Mouse (Mus musculus) thymus, adult 2 months (tissue): ENCODE data around the gene D630039A03Rik. TPM values are rescaled to one million over a fixed set of nuclear protein-coding genes. Genes with fewer than 3 reads are reported as not detected.

Experiments used
- DNase-seq: peaks from one replicate; pipeline ENCODE4 v3.0.0; 2021
- H3K27ac ChIP-seq: fragments of 200-500 bp; 2 replicates; pipeline ENCODE4 v1.5.1; 2012; ENCODE audit warnings: low read length, control low read depth; ENCODE audit not compliant: control insufficient read depth, insufficient read depth
- H3K27me3 ChIP-seq: fragments of 200-500 bp; 2 replicates; pipeline ENCODE4 v1.6.1; 2012; ENCODE audit warnings: mild to moderate bottlenecking, low read length, moderate library complexity, mixed read lengths; ENCODE audit not compliant: control insufficient read depth, insufficient read depth
- H3K36me3 ChIP-seq: fragments of 200-500 bp; 2 replicates; pipeline ENCODE4 v1.6.1; 2012; ENCODE audit warnings: mild to moderate bottlenecking, low read length, moderate library complexity; ENCODE audit not compliant: control insufficient read depth, insufficient read depth
- H3K4me1 ChIP-seq: fragments of 200-500 bp; replicated peaks from 2 replicates; pipeline ENCODE4 v1.6.1; 2012; ENCODE audit warnings: low read length; ENCODE audit not compliant: control insufficient read depth, insufficient read depth
- H3K4me3 ChIP-seq: fragments of 200-500 bp; 2 replicates; pipeline ENCODE4 v1.5.1; 2012; ENCODE audit warnings: mild to moderate bottlenecking, low read length, control low read depth, moderate library complexity; ENCODE audit not compliant: control insufficient read depth, insufficient read depth
- CTCF ChIP-seq: fragments of 200-500 bp; IDR thresholded peaks from 2 replicates; pipeline ENCODE4 v1.5.1; 2012; ENCODE audit warnings: mild to moderate bottlenecking, control low read depth, low read length, moderate library complexity, borderline replicate concordance; ENCODE audit not compliant: control insufficient read depth, poor library complexity, insufficient read depth; ENCODE audit errors: extremely low read depth
- POLR2A ChIP-seq: fragments of 200-500 bp; IDR thresholded peaks from 2 replicates; pipeline ENCODE4 v1.6.1; 2012; ENCODE audit warnings: mild to moderate bottlenecking, low read length, control low read depth, moderate library complexity; ENCODE audit not compliant: control insufficient read depth, poor library complexity, insufficient read depth; ENCODE audit errors: extremely low read depth
- WGBS: fragments of 180-500 bp; shearing (Covaris S2); methylation state at CpG from one replicate; pipeline ENCODE4 v1.1.7; 2018; 5-methylcytosine and 5-hydroxymethylcytosine counted together
- polyA plus RNA-seq: library from polyadenylated mRNA; depleted of rRNA; stranded (reverse); fragments of >200 nt; gene quantifications from 2 replicates; pipeline ENCODE4 v1.2.3, GENCODE M21; 2012

Gene D630039A03Rik
- polyA plus RNA-seq, 1 experiment = 0.26 TPM

DNA sequence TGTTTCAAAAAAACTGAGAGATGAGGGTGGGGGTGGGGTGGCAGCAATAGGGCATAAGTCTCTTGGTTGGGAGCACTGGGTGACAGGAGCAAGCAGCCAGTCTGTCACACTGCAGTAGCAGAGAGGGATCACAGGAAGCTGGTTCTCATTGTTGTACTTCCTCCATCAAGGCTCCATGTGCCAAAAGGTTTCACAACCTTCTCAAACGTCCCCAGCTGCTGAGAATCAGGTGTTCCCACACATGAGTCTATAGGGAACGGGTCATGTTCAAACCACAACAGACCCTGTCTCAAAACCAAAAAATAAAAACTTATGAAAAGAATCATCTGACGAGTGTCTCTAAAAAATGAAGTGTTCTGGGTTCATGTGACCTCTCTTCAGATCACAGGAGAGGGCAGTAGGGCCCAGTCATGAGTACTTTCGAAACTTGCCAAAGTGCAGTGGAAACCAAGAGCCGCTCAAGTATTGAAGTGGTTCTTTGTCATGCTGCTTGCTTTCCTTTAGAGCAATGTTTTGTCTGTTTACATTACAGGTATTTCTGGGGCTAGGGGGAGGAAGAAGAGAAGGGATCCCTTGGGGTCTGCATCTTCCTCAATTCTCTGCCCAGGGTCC, 14.6 kb upstream of the D630039A03Rik start:
- 20% methylated on average over 5 of the region's 5 CpGs for WGBS
- Histone ChIP-seq H3K36me3 (no peaks in the 10 kb centered on the region), H3K27ac (no peak overlapping the region), H3K27me3 (no peaks in the 10 kb centered on the region), H3K4me1 (no peaks in the 10 kb centered on the region), H3K4me3 (no peak overlapping the region)
- TF ChIP-seq POLR2A = no peak
- no peak for TF ChIP-seq CTCF
- no peak for DNase-seq

DNA sequence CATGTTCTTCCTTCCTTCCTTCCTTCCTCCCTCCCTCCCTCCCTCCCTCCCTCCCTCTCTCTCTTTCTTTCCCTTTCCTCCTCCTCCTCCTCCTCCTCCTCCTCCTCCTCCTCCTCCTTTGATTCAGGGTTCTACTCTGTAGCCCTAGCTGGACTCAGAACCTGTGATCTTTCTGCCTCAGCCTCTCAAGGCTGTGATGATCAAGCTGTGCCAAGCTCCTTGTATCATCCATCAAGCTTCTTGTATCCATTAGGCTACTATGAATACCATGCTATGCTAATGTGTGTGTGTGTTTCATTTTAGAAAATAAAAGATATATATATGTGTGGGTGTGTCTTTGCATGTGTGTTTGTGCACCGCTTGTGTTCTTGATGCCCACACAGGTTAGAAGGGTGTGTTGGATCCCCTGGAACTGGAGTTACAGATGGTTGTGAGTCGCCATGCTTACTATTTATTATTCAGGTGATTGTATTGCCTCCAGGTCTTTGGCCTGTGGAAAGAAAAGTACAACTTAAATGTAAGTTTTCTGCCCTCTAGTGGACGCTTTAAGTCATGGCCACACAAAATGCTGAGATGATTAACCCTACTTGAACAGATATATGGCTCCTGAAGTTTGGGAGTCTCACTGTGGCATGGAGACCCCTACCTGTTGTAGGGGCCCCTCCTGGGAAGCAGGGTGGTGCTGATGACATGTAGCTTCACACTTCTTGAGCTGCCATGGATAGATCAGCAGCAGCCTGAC, 11.5 kb upstream of the D630039A03Rik start:
- H3K36me3 ChIP-seq = no peaks in the 10 kb centered on the region
- no peak overlapping the region for H3K27ac ChIP-seq
- no peak for TF ChIP-seq POLR2A
- TF ChIP-seq CTCF = no peak
- H3K4me3 ChIP-seq = no peak overlapping the region
- 27% methylated on average over 3 of the region's 3 CpGs for WGBS
- no peaks in the 10 kb centered on the region for H3K4me1 ChIP-seq
- DNase-seq = peak; percentile 16
- no peaks in the 10 kb centered on the region for H3K27me3 ChIP-seq

GRCm38 (mm10) chr4:57924556-57925071, 8.5 kb upstream of the D630039A03Rik start:
- no peaks in the 10 kb centered on the region for H3K4me1 ChIP-seq
- no peak for DNase-seq
- H3K4me3 ChIP-seq = no peak overlapping the region
- no peaks in the 10 kb centered on the region for H3K27me3 ChIP-seq
- no peaks in the 10 kb centered on the region for H3K36me3 ChIP-seq
- TF ChIP-seq CTCF = no peak
- H3K27ac ChIP-seq = no peak overlapping the region
- WGBS = 92% methylated on average over 6 of the region's 6 CpGs

DNA sequence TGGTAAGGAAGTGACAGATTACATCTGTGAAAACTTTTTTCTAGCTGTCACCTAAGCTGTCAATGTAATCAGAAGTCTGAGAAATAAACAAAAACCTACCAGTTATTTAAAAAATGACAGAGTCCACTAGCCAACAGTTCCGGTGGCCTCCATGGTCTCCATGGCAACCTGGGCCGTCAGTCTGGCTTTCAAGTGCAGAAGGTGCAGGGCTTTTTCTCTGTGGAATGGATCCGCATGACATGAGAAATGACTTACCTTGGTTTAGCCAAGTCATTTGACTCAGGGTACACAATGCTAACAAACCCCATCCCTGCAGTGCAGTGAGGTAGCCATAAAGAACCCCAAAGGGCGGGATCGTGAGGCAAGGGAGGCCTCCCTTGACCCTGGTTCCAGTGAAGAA, 6.1 kb upstream of the D630039A03Rik start:
- no peak overlapping the region for H3K27ac ChIP-seq
- H3K36me3 ChIP-seq = no peaks in the 10 kb centered on the region
- 88% methylated on average over 5 of the region's 5 CpGs for WGBS
- H3K4me3 ChIP-seq = no peak overlapping the region
- no peak for DNase-seq
- TF ChIP-seq POLR2A (no peak), CTCF (no peak)
- H3K27me3 ChIP-seq = no peaks in the 10 kb centered on the region
- no peaks in the 10 kb centered on the region; the same call in 1 of the 2 replicates for H3K4me1 ChIP-seq

DNA sequence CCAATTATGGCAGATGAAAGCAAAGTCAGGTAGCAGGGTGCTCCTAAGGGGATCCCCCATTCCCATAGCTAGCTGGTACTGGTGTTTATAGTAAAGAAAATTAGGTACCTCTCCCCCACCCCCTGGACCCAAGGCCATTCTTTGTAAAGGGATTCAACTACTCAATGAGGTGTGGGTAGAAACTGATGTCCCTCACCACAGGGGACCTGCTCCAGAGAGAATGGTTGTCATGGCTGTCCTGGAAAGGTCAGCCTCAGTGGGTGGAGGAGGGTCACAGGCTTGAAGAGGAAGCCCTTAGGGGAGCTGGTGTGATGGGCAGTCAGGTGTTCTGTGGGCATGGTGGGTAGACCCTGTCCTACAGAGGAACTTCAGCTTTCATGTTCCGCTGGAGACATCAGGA, 4.4 kb upstream of the D630039A03Rik start:
- Histone ChIP-seq H3K4me3 (no peak overlapping the region), H3K36me3 (no peaks in the 10 kb centered on the region), H3K27ac (no peak overlapping the region), H3K27me3 (no peaks in the 10 kb centered on the region), H3K4me1 (peaks cover 10% of the 10 kb centered on the region)
- DNase-seq = no peak
- WGBS = 96% methylated on average over 1 of the region's 1 CpGs
- no peak for TF ChIP-seq POLR2A
- TF ChIP-seq CTCF = no peak

- H3K27me3 ChIP-seq = no peaks in the 10 kb centered on the region
- 56% methylated on average over 8 of the region's 8 CpGs for WGBS
- no peaks in the 10 kb centered on the region for H3K36me3 ChIP-seq
- DNase-seq = no peak
- TF ChIP-seq POLR2A (no peak), CTCF (no peak)
- H3K4me1 ChIP-seq = peaks cover 18% of the 10 kb centered on the region
- no peak overlapping the region for H3K27ac ChIP-seq
- no peak overlapping the region for H3K4me3 ChIP-seq
These were observed 3.7 kb upstream of the D630039A03Rik start for GRCm38 (mm10) chr4:57919494-57920423.
